Mouse (Mus musculus): ENCODE data around the gene Rusc2.

DNA sequence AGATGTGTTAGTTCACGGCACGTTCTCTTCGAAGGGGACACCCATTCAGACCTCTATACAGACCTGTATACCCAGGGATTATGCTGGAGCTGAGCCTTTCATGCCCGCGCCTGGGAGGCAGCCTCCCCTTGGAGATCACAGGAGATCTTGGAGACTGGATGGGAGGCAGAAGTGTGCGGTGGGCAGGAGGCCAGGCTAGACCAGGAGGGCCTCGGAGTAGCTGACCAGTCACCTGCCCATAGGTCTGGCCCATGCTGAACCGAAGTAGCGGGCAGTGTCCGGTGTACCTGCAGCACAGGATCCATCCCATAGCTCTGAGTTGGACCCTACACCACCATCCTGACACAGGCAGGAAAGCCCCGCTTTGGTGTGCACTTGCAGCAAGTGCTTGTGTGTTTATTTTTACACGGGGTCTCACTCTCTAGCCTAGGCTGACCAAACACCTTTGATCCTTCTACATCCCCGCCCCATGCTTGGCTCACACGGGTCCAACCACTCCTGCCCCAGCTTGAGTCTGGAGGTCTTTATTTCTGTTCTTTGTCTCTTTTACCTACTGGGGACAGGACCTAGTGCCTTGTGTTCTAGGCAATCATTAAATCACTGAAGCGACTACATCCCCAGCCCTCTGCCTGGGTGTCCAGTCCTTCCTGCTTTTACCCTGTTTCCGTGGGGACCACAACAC is 46.5 kb downstream of the Rusc2 start:
- TF ChIP-seq CTCF (IDR thresholded peaks at IDR 0.05; ENCODE audit: control insufficient read depth, insufficient read depth, low read length) (no peak), POLR2A (IDR thresholded peaks at IDR 0.05; ENCODE audit: borderline replicate concordance, control insufficient read depth, low read depth, low read length) (no peak)
